Mouse (Mus musculus) spleen, postnatal 10 days (tissue): Measurements from ENCODE around the gene Higd2a.
"Not testable (repeated sequence)": the region's sequence is repeated elsewhere in the genome, so short reads cannot be mapped to it uniquely, and the experiment has no call there.

Experiments
- DNase-seq, 2 experiments: peaks; one replicate each; pipeline ENCODE4 v3.0.0; 2021 to 2022; ENCODE audit warnings: low spot score in 2 of 2

The Higd2a gene

GRCm38 (mm10) chr13:54582126-54582525, 7.9 kb upstream of the Higd2a start:
- DNase-seq = no peak

GRCm38 (mm10) chr13:54582860-54583259, 7.1 kb upstream of the Higd2a start:
- no peak for DNase-seq

- DNase-seq = no peak
These were observed 4.2 kb upstream of the Higd2a start for GRCm38 (mm10) chr13:54585831-54586230.

GRCm38 (mm10) chr13:54589414-54589995, 502 bp upstream of the Higd2a start:
- no peak for DNase-seq

GRCm38 (mm10) chr13:54591776-54592356, 1.9 kb downstream of the Higd2a start:
- DNase-seq = no peak

- no peak for DNase-seq
These were observed 3.6 kb downstream of the Higd2a start for GRCm38 (mm10) chr13:54593617-54594016.

- no peak for DNase-seq
These were observed 6.2 kb downstream of the Higd2a start for GRCm38 (mm10) chr13:54596107-54596690.

- no peak for DNase-seq
These were observed 6.9 kb downstream of the Higd2a start for GRCm38 (mm10) chr13:54596870-54597269.

- no peak for DNase-seq
These were observed 8.7 kb downstream of the Higd2a start for GRCm38 (mm10) chr13:54598622-54599143.

- no peak for DNase-seq
These were observed 12.7 kb downstream of the Higd2a start for GRCm38 (mm10) chr13:54602639-54603111.

GRCm38 (mm10) chr13:54603501-54603900, 13.5 kb downstream of the Higd2a start:
- DNase-seq = no peak

GRCm38 (mm10) chr13:54604221-54604620, 14.2 kb downstream of the Higd2a start:
- no peak for DNase-seq

GRCm38 (mm10) chr13:54605426-54605825, 15.4 kb downstream of the Higd2a start:
- DNase-seq = no peak

GRCm38 (mm10) chr13:54607204-54607603, 17.2 kb downstream of the Higd2a start:
- DNase-seq = no peak

- no peak for DNase-seq
These were observed 18.0 kb downstream of the Higd2a start for GRCm38 (mm10) chr13:54608002-54608401.

- DNase-seq = no peak
These were observed 18.7 kb downstream of the Higd2a start for GRCm38 (mm10) chr13:54608666-54609065.

GRCm38 (mm10) chr13:54609301-54609700, 19.3 kb downstream of the Higd2a start:
- no peak for DNase-seq

GRCm38 (mm10) chr13:54610613-54610971, 20.6 kb downstream of the Higd2a start:
- DNase-seq = no peak

- peak; percentile 80 to 83 for DNase-seq
These were observed 21.2 kb downstream of the Higd2a start, which contains the start of gene Cltb for GRCm38 (mm10) chr13:54610972-54611754. TSS of gene Cltb (minus strand) at chr13:54611344.

GRCm38 (mm10) chr13:54613141-54613540, 23.1 kb downstream of the Higd2a start:
- not testable (repeated sequence) for DNase-seq

- DNase-seq = no peak
These were observed 26.3 kb downstream of the Higd2a start for GRCm38 (mm10) chr13:54616307-54616706.

GRCm38 (mm10) chr13:54616998-54617397, 27.0 kb downstream of the Higd2a start:
- no peak for DNase-seq
